Mouse (Mus musculus) lung, postnatal 14 days (tissue): ENCODE measurements at regions not wholly inside any gene's neighbourhood (a gene's known extent, or its start where the extent isn't known, plus 50 kb on each side); places are given as distances from the start of the nearest gene placed in this dataset.

Source experiments
- DNase-seq: peaks from one replicate; pipeline ENCODE4 v3.0.0; 2021

GRCm38 (mm10) chr9:32815473-32815872 lies 179.5 kb downstream of the Ets1 start:
- DNase-seq = no peak

- peak; percentile 10 for DNase-seq
Measured at GRCm38 (mm10) chr9:32816649-32817425, 180.8 kb downstream of the Ets1 start.

GRCm38 (mm10) chr9:32817442-32818358 lies 181.7 kb downstream of the Ets1 start:
- DNase-seq = no peak

DNA sequence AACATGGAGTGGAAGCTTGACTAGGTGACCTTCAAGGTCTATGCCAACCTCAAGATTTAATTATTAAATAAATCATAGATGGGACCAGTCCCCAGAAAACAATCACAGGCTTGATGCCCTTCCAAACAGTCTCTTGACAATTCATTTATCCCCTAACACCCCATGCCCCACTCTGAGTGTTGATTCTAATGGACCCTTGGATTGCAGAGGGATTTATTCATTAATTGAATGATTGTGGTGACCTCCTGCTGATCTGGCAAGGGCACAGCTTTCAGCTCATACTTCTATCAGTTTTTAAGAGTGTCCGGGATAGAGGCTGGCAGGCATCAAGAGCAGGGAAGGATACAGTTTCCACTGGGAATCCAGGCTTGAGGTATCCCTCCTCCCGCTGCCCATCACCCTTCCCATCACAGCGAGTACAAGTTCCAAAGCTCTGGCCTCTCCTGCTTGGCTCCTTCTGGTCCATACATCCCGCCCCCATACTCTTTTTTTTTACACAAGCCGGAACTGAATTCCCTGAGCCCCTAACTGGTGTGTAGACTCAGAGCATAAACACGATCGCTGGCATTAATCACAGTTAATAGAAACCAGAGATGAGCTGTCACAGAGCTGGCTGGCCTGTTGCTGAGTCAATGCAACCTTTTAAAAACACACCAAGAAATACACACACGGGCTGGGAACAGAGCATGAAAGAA lies 187.6 kb downstream of the Ets1 start:
- no peak for DNase-seq

- DNase-seq = no peak
Measured at GRCm38 (mm10) chr9:32824134-32824531, 188.1 kb downstream of the Ets1 start.

DNA sequence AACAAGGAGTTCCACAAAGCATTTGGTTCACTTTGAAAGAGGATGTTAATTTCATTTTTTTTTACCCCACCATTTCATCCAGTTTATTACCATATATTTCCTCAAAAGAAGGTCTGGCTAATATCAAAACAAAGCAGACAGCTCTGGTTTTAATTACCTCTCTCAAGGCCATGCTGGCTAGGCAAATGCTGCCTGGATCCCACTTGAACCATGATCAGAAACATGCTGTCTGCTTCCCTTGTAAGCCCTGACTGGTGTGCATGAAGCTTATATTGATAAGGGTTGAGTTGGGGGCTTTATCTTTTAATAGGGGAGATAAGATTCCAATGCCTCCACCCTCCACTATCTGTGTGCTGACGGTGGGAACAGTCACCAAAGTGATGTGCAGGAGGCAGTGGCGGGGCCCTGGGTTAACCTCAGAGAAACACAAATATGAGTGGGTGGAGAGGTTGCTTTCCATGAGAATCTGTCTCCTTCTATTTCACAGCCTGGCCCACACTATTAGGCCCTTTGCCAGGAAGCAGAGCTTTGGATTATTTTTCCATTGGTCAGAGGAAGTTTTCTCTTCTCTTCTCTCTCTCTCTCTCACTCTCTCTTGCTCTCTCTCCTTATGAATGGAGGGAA lies 194.4 kb downstream of the Ets1 start:
- DNase-seq = no peak

DNA sequence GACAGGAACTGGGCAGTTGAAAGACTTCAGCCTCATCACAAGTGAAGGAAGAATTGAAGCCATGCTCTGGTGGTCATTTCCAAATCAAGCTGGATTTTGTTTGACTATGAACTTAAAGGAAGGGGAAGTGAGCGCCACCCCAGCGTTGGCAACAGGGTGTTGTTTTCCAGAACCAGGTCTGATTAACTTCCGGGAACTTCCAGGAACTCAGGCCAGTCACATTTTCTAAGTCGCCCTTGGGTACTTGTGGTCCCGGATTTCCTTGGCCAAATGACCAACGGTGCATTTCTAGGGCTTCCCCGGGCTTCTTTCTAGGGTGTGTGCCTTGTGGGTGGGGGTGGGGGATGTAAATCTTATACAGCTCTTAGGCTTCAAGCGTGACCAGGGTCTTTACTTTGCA lies 197.4 kb downstream of the Ets1 start:
- DNase-seq = no peak

DNA sequence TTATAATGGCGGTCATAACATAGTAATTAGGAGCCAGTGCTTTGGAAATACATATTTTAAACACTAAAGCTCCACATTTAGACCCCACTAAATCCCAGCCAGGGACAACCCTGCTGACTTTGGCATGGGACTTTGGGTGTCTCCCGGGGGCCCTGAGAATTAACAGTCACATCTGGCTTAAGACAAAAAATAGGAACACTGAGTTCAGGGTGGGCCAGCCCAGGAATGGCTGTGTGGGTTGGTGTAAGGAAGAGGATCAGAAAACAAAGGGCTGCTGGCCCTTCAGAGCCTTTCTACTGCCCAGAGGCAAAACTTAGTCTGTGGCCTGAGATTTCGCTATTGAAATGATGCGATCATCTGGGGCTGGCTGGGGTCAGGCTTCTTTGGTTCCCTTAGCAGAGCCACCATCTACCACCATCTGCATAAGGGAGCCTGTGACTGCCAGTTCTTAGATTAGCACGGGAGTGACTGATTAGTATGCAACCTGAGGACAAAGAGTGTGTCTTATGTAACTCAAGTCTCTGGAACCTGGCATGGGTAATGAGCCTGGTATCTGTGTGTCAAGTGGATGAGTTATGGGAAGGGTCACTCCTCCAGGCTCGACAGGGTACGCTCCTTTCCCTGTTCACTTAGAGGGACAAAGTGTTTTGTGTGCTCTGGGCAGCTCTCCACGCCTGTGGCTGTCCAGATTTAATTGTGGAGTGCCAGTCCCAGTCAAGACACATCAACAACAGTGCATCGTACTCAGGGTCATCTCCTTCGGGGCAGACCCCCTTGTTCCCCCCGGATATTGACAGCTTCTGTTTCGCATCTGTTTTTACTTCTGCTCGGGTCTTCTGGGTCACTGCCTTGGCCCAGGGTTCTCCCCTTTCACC lies 199.0 kb downstream of the Ets1 start:
- DNase-seq = no peak

GRCm38 (mm10) chr9:32835626-32835971 lies 199.6 kb downstream of the Ets1 start:
- DNase-seq = no peak

DNA sequence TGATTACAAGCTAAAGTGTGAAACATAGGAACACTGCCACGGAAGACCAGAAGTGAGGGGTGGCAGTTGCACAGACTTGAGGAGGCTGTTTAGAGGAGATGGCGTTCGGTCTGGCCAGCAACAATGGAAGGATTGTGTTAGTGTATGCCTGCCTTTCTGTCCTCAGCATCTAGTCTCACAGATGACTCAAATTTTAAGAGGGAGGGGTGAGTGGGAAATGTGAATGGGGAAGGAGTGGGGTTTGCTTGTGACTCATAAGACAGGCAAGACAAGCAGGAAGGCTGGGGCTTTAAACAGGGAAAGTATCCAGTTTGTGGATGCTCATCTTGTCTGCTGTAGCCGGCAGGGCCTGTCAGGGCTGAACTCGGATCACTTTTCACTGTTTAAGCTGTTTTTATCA lies 200.3 kb downstream of the Ets1 start:
- DNase-seq = no peak

- no peak for DNase-seq
Measured at GRCm38 (mm10) chr9:32847361-32847760, 211.3 kb downstream of the Ets1 start.

- DNase-seq = no peak
Measured at GRCm38 (mm10) chr9:32852282-32852681, 216.3 kb downstream of the Ets1 start.

DNA sequence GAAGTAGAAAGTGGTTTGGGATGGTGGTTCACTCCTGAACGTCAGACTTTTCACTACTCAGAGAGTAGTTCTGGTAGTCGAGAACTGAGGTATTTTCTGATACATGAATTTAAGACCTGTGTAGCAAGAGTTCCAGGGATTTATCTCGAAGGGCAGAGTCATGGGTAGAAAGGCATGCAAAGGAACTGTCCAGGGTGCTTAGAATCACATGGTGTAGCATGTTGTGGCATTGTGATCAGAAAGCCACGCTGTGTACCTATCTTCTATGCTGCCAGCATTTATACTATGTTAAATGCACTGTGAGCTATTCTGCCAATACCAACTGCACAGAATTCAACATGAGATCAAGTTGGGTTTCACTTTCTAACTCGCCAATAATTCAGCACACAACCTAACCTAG lies 227.3 kb downstream of the Ets1 start:
- peak; percentile 7 for DNase-seq

- no peak for DNase-seq
Measured at GRCm38 (mm10) chr9:32868936-32869335, 232.9 kb downstream of the Ets1 start.

DNA sequence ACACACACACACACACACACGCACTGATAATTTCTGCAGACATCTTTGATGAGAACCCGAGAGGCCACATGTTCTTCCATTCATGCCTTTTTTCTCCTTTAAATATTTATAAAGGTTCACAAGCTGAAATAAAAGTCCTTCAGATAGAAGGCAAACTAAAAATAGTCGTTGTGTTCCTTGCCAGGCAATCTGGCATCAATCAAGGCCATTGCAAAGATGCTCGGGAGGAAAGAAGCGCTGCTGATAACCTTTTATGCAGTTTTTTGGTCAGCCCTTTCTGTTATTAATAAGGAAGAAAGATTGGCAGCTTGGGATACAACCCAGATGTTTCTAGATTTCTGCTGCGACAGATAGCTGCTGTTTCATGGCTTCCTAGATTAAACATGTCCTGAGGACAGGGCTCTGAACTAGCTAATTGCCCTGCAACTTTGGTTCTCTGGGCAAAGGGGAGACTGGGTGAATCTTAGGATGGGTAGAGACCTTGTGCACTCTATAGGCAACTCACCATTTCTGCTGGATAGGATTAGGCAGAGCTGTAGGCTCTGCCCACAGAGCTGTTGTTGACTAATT lies 238.4 kb downstream of the Ets1 start:
- peak; percentile 17 for DNase-seq

- no peak for DNase-seq
Measured at GRCm38 (mm10) chr9:32882819-32883587, 247.0 kb downstream of the Ets1 start.

DNA sequence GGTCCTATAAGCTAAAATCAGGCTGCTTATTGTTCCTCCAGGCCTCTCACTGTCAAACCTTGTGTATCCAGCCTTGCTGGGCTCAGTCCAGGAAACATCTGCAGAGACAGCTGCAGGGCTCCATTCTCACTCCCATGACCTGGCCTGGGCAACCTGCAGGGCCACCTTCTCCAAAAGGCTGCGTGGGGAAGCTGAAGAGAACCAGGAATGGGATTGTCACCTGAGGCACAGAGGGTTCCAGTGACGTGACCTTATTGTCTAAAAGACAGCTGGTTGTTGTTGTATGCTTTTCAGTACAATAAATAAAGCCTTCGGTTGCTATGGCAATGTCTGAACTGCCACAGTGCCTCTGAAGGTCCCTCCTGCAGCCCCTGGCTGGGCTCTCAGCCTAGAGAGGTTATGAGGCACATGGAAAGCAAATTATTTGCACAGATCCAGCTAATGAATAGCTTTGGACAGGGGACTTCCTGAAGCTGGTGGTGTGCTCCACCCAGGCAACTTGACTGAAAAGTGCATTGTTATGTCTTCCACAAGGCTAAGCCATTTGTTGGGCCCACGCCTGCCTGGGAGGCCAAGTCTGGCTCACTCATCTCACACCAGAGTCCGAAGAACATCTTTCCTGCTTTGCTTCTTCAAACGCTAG lies 250.1 kb downstream of the Ets1 start:
- no peak for DNase-seq

DNA sequence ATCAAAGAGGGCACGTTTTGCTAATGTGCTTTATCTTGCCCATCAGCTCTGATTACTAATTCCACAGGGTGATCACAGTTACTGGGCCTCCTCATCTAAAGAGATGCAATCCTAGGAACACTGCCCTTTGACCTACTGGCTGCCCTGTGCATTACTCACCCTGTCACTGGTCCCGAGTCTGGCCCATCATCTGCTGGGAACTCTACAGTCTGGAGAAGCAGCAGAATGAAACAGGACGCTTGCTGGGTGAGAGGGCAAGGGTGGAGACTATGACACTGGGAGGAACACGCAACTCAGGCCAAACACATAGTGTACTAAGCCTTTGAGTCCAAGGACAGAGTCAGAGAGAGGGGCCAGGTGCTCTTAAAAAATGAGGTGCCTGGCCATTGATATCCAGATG lies 263.8 kb downstream of the Ets1 start:
- DNase-seq = peak; percentile 26

DNA sequence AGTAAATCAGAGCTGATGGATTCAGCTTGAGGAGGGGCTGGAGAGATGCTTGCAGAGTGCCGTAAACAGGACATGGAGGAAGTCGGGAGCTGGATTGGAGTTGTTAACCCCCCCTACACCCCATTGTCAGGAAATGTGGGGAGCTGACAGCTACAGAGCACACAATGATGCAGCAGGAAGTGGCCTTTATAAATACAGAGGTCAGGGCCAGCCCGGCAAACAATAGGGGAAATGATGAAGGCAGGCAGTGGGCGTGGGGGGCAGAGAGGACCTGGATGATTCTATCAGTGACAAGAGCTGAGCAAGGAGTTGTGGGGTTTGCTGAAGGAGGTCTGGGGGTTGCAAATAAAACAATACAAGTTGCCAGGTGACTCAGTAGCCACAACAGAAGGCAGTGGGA lies 265.3 kb downstream of the Ets1 start:
- DNase-seq = peak; percentile 72

DNA sequence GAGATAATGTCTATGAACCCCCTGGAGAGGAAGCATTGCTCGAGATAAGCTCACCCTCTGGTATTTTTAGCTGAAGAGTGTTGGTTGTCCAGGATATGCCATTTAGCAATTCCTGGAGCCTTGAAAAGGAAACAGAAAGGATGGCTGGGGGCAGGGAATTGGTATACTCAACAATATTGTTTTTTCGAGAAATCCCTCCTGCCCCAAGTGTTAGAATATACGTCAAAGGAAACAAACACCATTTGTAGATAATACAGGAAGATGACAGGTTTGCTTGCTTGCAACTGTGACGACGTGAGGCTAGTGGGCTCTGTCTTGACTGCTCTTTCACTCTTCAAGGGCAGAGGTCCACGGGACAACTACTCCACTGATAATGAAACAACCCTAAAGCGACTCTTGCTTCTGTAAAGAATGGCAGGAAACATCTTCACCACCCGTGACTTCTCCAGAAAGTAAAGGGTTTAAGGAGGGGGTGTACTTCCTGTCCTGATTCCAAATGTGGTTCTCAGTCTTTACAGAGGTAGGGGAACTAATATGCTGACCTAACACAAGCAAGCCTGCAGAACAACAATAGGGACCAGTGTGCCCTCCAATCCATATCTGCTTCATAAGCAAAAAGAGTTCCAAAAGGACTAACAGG lies 270.3 kb downstream of the Ets1 start:
- DNase-seq = no peak
